Mouse (Mus musculus): ENCODE measurements at regions not wholly inside any gene's neighbourhood (a gene's known extent, or its start where the extent isn't known, plus 50 kb on each side); places are given as distances from the start of the nearest gene placed in this dataset.

- Histone ChIP-seq H3K4me1 (replicated peaks; ENCODE audit: control insufficient read depth in 2 of 2, insufficient read depth in 2 of 2, low read length in 1 of 2) (no peaks in the 10 kb centered on the region), H3K4me2 (ENCODE audit: low read depth) (no peak overlapping the region), H3K36me3 (replicated peaks; ENCODE audit: control insufficient read depth, insufficient read depth, low read depth) (no peaks in the 10 kb centered on the region), H3K4me3 (ENCODE audit: insufficient read depth in 1 of 2, low read depth in 2 of 2, low read length in 2 of 2) (no peak overlapping the region), H3K9me3 (ENCODE audit: control insufficient read depth, low read length) (no peaks in the 10 kb centered on the region), H3K27ac (no peak overlapping the region), H3K9ac (replicated peaks) (no peak overlapping the region), H3K27me3 (ENCODE audit: control insufficient read depth, insufficient read depth, low read length) (no peaks in the 10 kb centered on the region)
- TF ChIP-seq CTCF (IDR thresholded peaks at IDR 0.05; ENCODE audit: low read depth) (no peak), EP300 (IDR thresholded peaks at IDR 0.05; ENCODE audit: low read depth) (no peak)
- WGBS (ENCODE audit: insufficient replicate concordance) = 51% methylated on average over 3 of the region's 3 CpGs
- no peak for DNase-seq (ENCODE audit: low read depth in 3 of 3, low spot score in 3 of 3)
- ATAC-seq (ENCODE audit: insufficient read depth) = no peak
These were observed 485.1 kb downstream of the Synb start for GRCm38 (mm10) chr14:68808976-68809375.

GRCm38 (mm10) chr14:68807918-68808317 is 486.2 kb downstream of the Synb start:
- no peak overlapping the region for H3K4me2 ChIP-seq (ENCODE audit: low read depth)
- DNase-seq (ENCODE audit: low read depth in 3 of 3, low spot score in 3 of 3) = no peak
- no peaks in the 10 kb centered on the region for H3K27me3 ChIP-seq (ENCODE audit: control insufficient read depth, insufficient read depth, low read length)
- TF ChIP-seq CTCF (IDR thresholded peaks at IDR 0.05; ENCODE audit: low read depth) = no peak
- TF ChIP-seq EP300 (IDR thresholded peaks at IDR 0.05; ENCODE audit: low read depth) = no peak
- no peaks in the 10 kb centered on the region for H3K36me3 ChIP-seq (replicated peaks; ENCODE audit: control insufficient read depth, insufficient read depth, low read depth)
- no peak overlapping the region for H3K9ac ChIP-seq (replicated peaks)
- no peak overlapping the region for H3K4me3 ChIP-seq (ENCODE audit: insufficient read depth in 1 of 2, low read depth in 2 of 2, low read length in 2 of 2)
- no peaks in the 10 kb centered on the region for H3K4me1 ChIP-seq (replicated peaks; ENCODE audit: control insufficient read depth in 2 of 2, insufficient read depth in 2 of 2, low read length in 1 of 2)
- no peaks in the 10 kb centered on the region for H3K9me3 ChIP-seq (ENCODE audit: control insufficient read depth, low read length)
- 36% methylated on average over 3 of the region's 3 CpGs for WGBS (ENCODE audit: insufficient replicate concordance)
- no peak overlapping the region for H3K27ac ChIP-seq
- no peak for ATAC-seq (ENCODE audit: insufficient read depth)

- Histone ChIP-seq H3K9me3 (ENCODE audit: control insufficient read depth, low read length) (no peaks in the 10 kb centered on the region), H3K9ac (replicated peaks) (no peak overlapping the region), H3K4me3 (ENCODE audit: insufficient read depth in 1 of 2, low read depth in 2 of 2, low read length in 2 of 2) (no peak overlapping the region), H3K36me3 (replicated peaks; ENCODE audit: control insufficient read depth, insufficient read depth, low read depth) (no peaks in the 10 kb centered on the region), H3K27ac (no peak overlapping the region), H3K4me1 (replicated peaks; ENCODE audit: control insufficient read depth in 2 of 2, insufficient read depth in 2 of 2, low read length in 1 of 2) (no peaks in the 10 kb centered on the region), H3K4me2 (ENCODE audit: low read depth) (no peak overlapping the region), H3K27me3 (ENCODE audit: control insufficient read depth, insufficient read depth, low read length) (no peaks in the 10 kb centered on the region)
- TF ChIP-seq CTCF (IDR thresholded peaks at IDR 0.05; ENCODE audit: low read depth) = no peak
- no peak for TF ChIP-seq EP300 (IDR thresholded peaks at IDR 0.05; ENCODE audit: low read depth)
- 51% methylated on average over 1 of the region's 1 CpGs for WGBS (ENCODE audit: insufficient replicate concordance)
- ATAC-seq (ENCODE audit: insufficient read depth) = no peak
- no peak for DNase-seq (ENCODE audit: low read depth in 3 of 3, low spot score in 3 of 3)
These were observed 487.5 kb downstream of the Synb start for GRCm38 (mm10) chr14:68806646-68807045.

GRCm38 (mm10) chr14:68784395-68784794 is 509.7 kb downstream of the Synb start:
- Histone ChIP-seq H3K4me1 (replicated peaks; ENCODE audit: control insufficient read depth in 2 of 2, insufficient read depth in 2 of 2, low read length in 1 of 2) (no peaks in the 10 kb centered on the region), H3K9me3 (ENCODE audit: control insufficient read depth, low read length) (no peaks in the 10 kb centered on the region), H3K4me2 (ENCODE audit: low read depth) (no peak overlapping the region), H3K36me3 (replicated peaks; ENCODE audit: control insufficient read depth, insufficient read depth, low read depth) (no peaks in the 10 kb centered on the region), H3K9ac (replicated peaks) (no peak overlapping the region), H3K27ac (no peak overlapping the region), H3K4me3 (ENCODE audit: insufficient read depth in 1 of 2, low read depth in 2 of 2, low read length in 2 of 2) (no peak overlapping the region), H3K27me3 (ENCODE audit: control insufficient read depth, insufficient read depth, low read length) (no peaks in the 10 kb centered on the region)
- 67% methylated on average over 3 of the region's 3 CpGs for WGBS (ENCODE audit: insufficient replicate concordance)
- ATAC-seq (ENCODE audit: insufficient read depth) (no peak), DNase-seq (ENCODE audit: low read depth in 3 of 3, low spot score in 3 of 3) (no peak)
- TF ChIP-seq EP300 (IDR thresholded peaks at IDR 0.05; ENCODE audit: low read depth) (no peak), CTCF (IDR thresholded peaks at IDR 0.05; ENCODE audit: low read depth) (no peak)

- Histone ChIP-seq H3K9me3 (ENCODE audit: control insufficient read depth, low read length) (no peaks in the 10 kb centered on the region), H3K4me1 (replicated peaks; ENCODE audit: control insufficient read depth in 2 of 2, insufficient read depth in 2 of 2, low read length in 1 of 2) (no peaks in the 10 kb centered on the region), H3K4me2 (ENCODE audit: low read depth) (no peak overlapping the region), H3K9ac (replicated peaks) (no peak overlapping the region), H3K36me3 (replicated peaks; ENCODE audit: control insufficient read depth, insufficient read depth, low read depth) (no peaks in the 10 kb centered on the region), H3K4me3 (ENCODE audit: insufficient read depth in 1 of 2, low read depth in 2 of 2, low read length in 2 of 2) (no peak overlapping the region), H3K27me3 (ENCODE audit: control insufficient read depth, insufficient read depth, low read length) (no peaks in the 10 kb centered on the region), H3K27ac (no peak overlapping the region)
- no peak for ATAC-seq (ENCODE audit: insufficient read depth)
- no peak for DNase-seq (ENCODE audit: low read depth in 3 of 3, low spot score in 3 of 3)
- WGBS (ENCODE audit: insufficient replicate concordance) = 67% methylated on average over 1 of the region's 1 CpGs
- TF ChIP-seq EP300 (IDR thresholded peaks at IDR 0.05; ENCODE audit: low read depth) (no peak), CTCF (IDR thresholded peaks at IDR 0.05; ENCODE audit: low read depth) (no peak)
These were observed 510.9 kb downstream of the Synb start for GRCm38 (mm10) chr14:68783216-68783615.
